Mouse (Mus musculus): Measurements from ENCODE around the gene Efhc1.

The Efhc1 gene

GRCm38 (mm10) chr1:20951300-20951763 lies at the start of gene Efhc1:
TSS of gene Efhc1 (plus strand) at chr1:20951626.
- peak; percentile 93 for DNase-seq (ENCODE audit: low read depth, low spot score)

GRCm38 (mm10) chr1:20905501-20906127 lies 45.8 kb upstream of the Efhc1 start:
- no peak for DNase-seq (ENCODE audit: low read depth, low spot score)

GRCm38 (mm10) chr1:20906128-20906515 lies 45.3 kb upstream of the Efhc1 start:
- DNase-seq (ENCODE audit: low read depth, low spot score) = no peak

GRCm38 (mm10) chr1:20908541-20908940 lies 42.9 kb upstream of the Efhc1 start:
- DNase-seq (ENCODE audit: low read depth, low spot score) = no peak

GRCm38 (mm10) chr1:20912115-20912514 lies 39.3 kb upstream of the Efhc1 start:
- DNase-seq (ENCODE audit: low read depth, low spot score) = no peak

GRCm38 (mm10) chr1:20912527-20913171 lies 38.8 kb upstream of the Efhc1 start:
- DNase-seq (ENCODE audit: low read depth, low spot score) = no peak

- DNase-seq (ENCODE audit: low read depth, low spot score) = no peak
Measured at GRCm38 (mm10) chr1:20914769-20915168, 36.7 kb upstream of the Efhc1 start.

GRCm38 (mm10) chr1:20915608-20916007 lies 35.8 kb upstream of the Efhc1 start:
- DNase-seq (ENCODE audit: low read depth, low spot score) = no peak

GRCm38 (mm10) chr1:20917496-20918050 lies 33.9 kb upstream of the Efhc1 start:
- no peak for DNase-seq (ENCODE audit: low read depth, low spot score)

GRCm38 (mm10) chr1:20919728-20920127 lies 31.7 kb upstream of the Efhc1 start:
- no peak for DNase-seq (ENCODE audit: low read depth, low spot score)

GRCm38 (mm10) chr1:20921081-20921528 lies 30.3 kb upstream of the Efhc1 start:
- no peak for DNase-seq (ENCODE audit: low read depth, low spot score)

- DNase-seq (ENCODE audit: low read depth, low spot score) = peak; percentile 76
Measured at GRCm38 (mm10) chr1:20922612-20923399, 28.6 kb upstream of the Efhc1 start.

- DNase-seq (ENCODE audit: low read depth, low spot score) = peak; percentile 6
Measured at GRCm38 (mm10) chr1:20925324-20925723, 26.1 kb upstream of the Efhc1 start.

GRCm38 (mm10) chr1:20925926-20926325 lies 25.5 kb upstream of the Efhc1 start:
- DNase-seq (ENCODE audit: low read depth, low spot score) = no peak

GRCm38 (mm10) chr1:20926376-20926775 lies 25.1 kb upstream of the Efhc1 start:
- no peak for DNase-seq (ENCODE audit: low read depth, low spot score)

GRCm38 (mm10) chr1:20928487-20928886 lies 22.9 kb upstream of the Efhc1 start:
- no peak for DNase-seq (ENCODE audit: low read depth, low spot score)

- DNase-seq (ENCODE audit: low read depth, low spot score) = peak; percentile 85
Measured at GRCm38 (mm10) chr1:20933457-20933856, 18.0 kb upstream of the Efhc1 start.

GRCm38 (mm10) chr1:20935106-20935505 lies 16.3 kb upstream of the Efhc1 start:
- DNase-seq (ENCODE audit: low read depth, low spot score) = no peak

GRCm38 (mm10) chr1:20939046-20939445 lies 12.4 kb upstream of the Efhc1 start:
- peak; percentile 83 for DNase-seq (ENCODE audit: low read depth, low spot score)

GRCm38 (mm10) chr1:20940151-20940550 lies 11.3 kb upstream of the Efhc1 start:
- DNase-seq (ENCODE audit: low read depth, low spot score) = no peak

- no peak for DNase-seq (ENCODE audit: low read depth, low spot score)
Measured at GRCm38 (mm10) chr1:20941322-20941721, 10.1 kb upstream of the Efhc1 start.

GRCm38 (mm10) chr1:20941857-20942256 lies 9.6 kb upstream of the Efhc1 start:
- no peak for DNase-seq (ENCODE audit: low read depth, low spot score)
